Mouse (Mus musculus) intestine, postnatal 0 days (tissue): ENCODE results near the gene Rapgef1. TPM values are rescaled to one million over a fixed set of nuclear protein-coding genes. Genes with fewer than 3 reads are reported as not detected.

Experiments
- ATAC-seq: fragments of 200-750 bp; cut with Nextera tagmentation; 2 replicates; pipeline ENCODE4 v1.8.0; 2017; ENCODE audit warnings: mild to moderate bottlenecking, moderate TSS enrichment, moderate library complexity
- H3K27ac ChIP-seq: fragments of 300-500 bp; sonication (generic); 2 replicates; pipeline ENCODE4 v1.5.1; 2014; ENCODE audit warnings: mild to moderate bottlenecking, low read depth, low read length, moderate library complexity
- H3K27me3 ChIP-seq: fragments of 300-500 bp; sonication (generic); replicated peaks from 2 replicates; pipeline ENCODE4 v1.6.1; 2014; ENCODE audit warnings: low read length, mixed read lengths; ENCODE audit not compliant: control insufficient read depth, insufficient read depth
- H3K36me3 ChIP-seq: fragments of 300-500 bp; sonication (generic); 2 replicates; pipeline ENCODE4 v1.6.1; 2014; ENCODE audit warnings: mild to moderate bottlenecking, moderate library complexity; ENCODE audit not compliant: control insufficient read depth, insufficient read depth
- H3K4me1 ChIP-seq: fragments of 300-500 bp; sonication (generic); replicated peaks from 2 replicates; pipeline ENCODE4 v1.6.1; 2014; ENCODE audit warnings: antibody characterized with exemption, low read length, mixed read lengths; ENCODE audit not compliant: control insufficient read depth, insufficient read depth
- H3K4me2 ChIP-seq: fragments of 300-500 bp; sonication (generic); replicated peaks from 2 replicates; pipeline ENCODE4 v1.6.1; 2014; ENCODE audit warnings: low read depth, mild to moderate bottlenecking, moderate library complexity
- H3K4me3 ChIP-seq: fragments of 300-500 bp; sonication (generic); 2 replicates; pipeline ENCODE4 v1.5.1; 2014; ENCODE audit warnings: low read depth, low read length
- H3K9ac ChIP-seq: fragments of 300-500 bp; sonication (generic); 2 replicates; pipeline ENCODE4 v1.6.1; 2014; ENCODE audit warnings: mild to moderate bottlenecking, low read depth, low read length
- H3K9me3 ChIP-seq: fragments of 300-500 bp; sonication (generic); 2 replicates; pipeline ENCODE4 v1.6.1; 2016; ENCODE audit warnings: mixed run types; ENCODE audit not compliant: control insufficient read depth
- CTCF ChIP-seq: sonication (generic); IDR thresholded peaks from 2 replicates; pipeline ENCODE4 v1.5.1; 2016; ENCODE audit warnings: low read depth, mild to moderate bottlenecking, control low read depth, antibody characterized with exemption, moderate library complexity
- WGBS: fragments of 180-500 bp; shearing (Covaris S2); extraction: QIAGEN DNeasy Blood & Tissue Kit; methylation state at CpG from one replicate; pipeline ENCODE4 v1.1.7; 2014; 5-methylcytosine and 5-hydroxymethylcytosine counted together
- polyA plus RNA-seq: library from polyadenylated mRNA; unstranded; fragments of >200 nt; fragmentation: Nextera tagmentation; extraction: Ambion mirVana; gene quantifications from 2 replicates; pipeline ENCODE4 v1.2.1, GENCODE M21; 2015

Gene Rapgef1
- polyA plus RNA-seq, 1 experiment from 2014 or later = 6.1 TPM

DNA sequence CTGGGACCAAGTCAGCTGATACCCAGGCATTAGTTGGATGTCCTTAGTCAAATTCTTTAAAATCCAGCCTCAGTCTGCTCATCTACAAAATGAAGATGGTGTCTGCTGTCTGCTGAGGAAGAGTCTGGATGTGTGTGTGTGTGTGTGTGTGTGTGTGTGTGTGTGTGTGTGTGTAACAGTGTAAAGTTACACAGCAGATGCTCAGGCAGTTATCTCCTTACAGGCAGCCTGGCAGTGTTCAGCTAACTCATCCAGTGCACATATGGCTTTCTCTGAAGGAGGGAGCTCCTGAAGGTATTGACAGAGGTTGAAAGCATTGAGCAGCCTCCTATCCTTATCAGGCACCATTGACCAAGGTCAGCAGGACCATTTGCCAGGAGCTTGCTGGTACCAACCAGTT is 81.4 kb downstream of the Rapgef1 start:
- no peak for ATAC-seq

GRCm38 (mm10) chr2:29701393-29701792 is 81.9 kb downstream of the Rapgef1 start:
- no peak overlapping the region for H3K27ac ChIP-seq
- no peaks in the 10 kb centered on the region for H3K9me3 ChIP-seq
- no peak for TF ChIP-seq CTCF
- H3K27me3 ChIP-seq = no peaks in the 10 kb centered on the region
- WGBS = 82% methylated on average over 6 of the region's 6 CpGs
- H3K9ac ChIP-seq = no peak overlapping the region
- no peak for ATAC-seq
- H3K4me2 ChIP-seq = no peak overlapping the region
- H3K4me3 ChIP-seq = no peak overlapping the region
- peaks cover 77% of the 10 kb centered on the region for H3K36me3 ChIP-seq
- H3K4me1 ChIP-seq = no peaks in the 10 kb centered on the region

More for the DNA sequence above, 81.4 kb downstream of the Rapgef1 start:
- no peaks in the 10 kb centered on the region for H3K9me3 ChIP-seq
- no peak for TF ChIP-seq CTCF
- H3K27me3 ChIP-seq = no peaks in the 10 kb centered on the region
- H3K36me3 ChIP-seq = peaks cover 74% of the 10 kb centered on the region
- no peak overlapping the region for H3K9ac ChIP-seq
- no peak overlapping the region for H3K4me2 ChIP-seq
- H3K27ac ChIP-seq = no peak overlapping the region
- H3K4me1 ChIP-seq = no peaks in the 10 kb centered on the region
- no peak overlapping the region for H3K4me3 ChIP-seq

GRCm38 (mm10) chr2:29702189-29702588 is 82.7 kb downstream of the Rapgef1 start:
- WGBS = 79% methylated on average over 8 of the region's 8 CpGs
- Histone ChIP-seq H3K36me3 (peaks cover 83% of the 10 kb centered on the region), H3K27me3 (no peaks in the 10 kb centered on the region), H3K9ac (no peak overlapping the region), H3K4me2 (no peak overlapping the region), H3K4me3 (no peak overlapping the region), H3K4me1 (no peaks in the 10 kb centered on the region), H3K27ac (no peak overlapping the region; the same call in 1 of the 2 replicates), H3K9me3 (no peaks in the 10 kb centered on the region)
- no peak for ATAC-seq
- no peak for TF ChIP-seq CTCF

GRCm38 (mm10) chr2:29703104-29704081 is 83.9 kb downstream of the Rapgef1 start:
- WGBS = 84% methylated on average over 9 of the region's 9 CpGs
- Histone ChIP-seq H3K27ac (peak overlapping the region; percentile 21; the same call in 1 of the 2 replicates), H3K9me3 (no peaks in the 10 kb centered on the region), H3K4me2 (no peak overlapping the region), H3K27me3 (no peaks in the 10 kb centered on the region), H3K9ac (no peak overlapping the region), H3K36me3 (peaks cover 82% of the 10 kb centered on the region), H3K4me1 (no peaks in the 10 kb centered on the region), H3K4me3 (no peak overlapping the region)
- TF ChIP-seq CTCF = no peak
- no peak for ATAC-seq

DNA sequence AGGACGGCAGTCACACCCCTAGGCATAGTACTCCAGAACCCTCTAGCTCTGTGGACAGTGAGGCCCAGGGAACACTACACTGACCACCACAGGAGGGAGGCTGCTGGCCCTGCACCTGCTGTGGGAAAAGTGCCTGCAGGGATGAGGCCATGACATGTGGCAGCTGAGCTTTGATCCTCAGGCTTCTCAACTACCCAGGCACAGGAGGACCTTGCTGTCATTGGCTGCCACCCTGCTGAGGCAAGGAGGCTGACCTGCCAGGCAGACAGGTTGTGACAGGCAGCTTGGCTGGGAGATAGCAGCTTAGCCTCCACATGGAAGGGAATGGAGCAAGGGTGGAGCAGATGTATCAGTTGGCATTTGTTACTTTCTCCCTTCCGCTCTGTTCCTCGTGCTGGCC is 86.0 kb downstream of the Rapgef1 start:
- TF ChIP-seq CTCF = no peak
- H3K27ac ChIP-seq = no peak overlapping the region
- H3K4me1 ChIP-seq = no peaks in the 10 kb centered on the region
- peaks cover 76% of the 10 kb centered on the region for H3K36me3 ChIP-seq
- WGBS = 84% methylated on average over 3 of the region's 3 CpGs
- H3K27me3 ChIP-seq = no peaks in the 10 kb centered on the region
- no peak; the same call in 1 of the 2 replicates for ATAC-seq
- H3K4me3 ChIP-seq = no peak overlapping the region
- no peaks in the 10 kb centered on the region for H3K9me3 ChIP-seq
- H3K4me2 ChIP-seq = no peak overlapping the region
- H3K9ac ChIP-seq = no peak overlapping the region

GRCm38 (mm10) chr2:29706726-29707620 is 87.5 kb downstream of the Rapgef1 start:
- TF ChIP-seq CTCF = no peak
- WGBS = 88% methylated on average over 18 of the region's 18 CpGs
- Histone ChIP-seq H3K4me1 (no peaks in the 10 kb centered on the region), H3K9me3 (no peaks in the 10 kb centered on the region), H3K4me2 (no peak overlapping the region), H3K4me3 (no peak overlapping the region), H3K36me3 (peaks cover 76% of the 10 kb centered on the region), H3K27ac (no peak overlapping the region), H3K9ac (no peak overlapping the region), H3K27me3 (no peaks in the 10 kb centered on the region)
- no peak for ATAC-seq
